Mouse (Mus musculus) liver, embryonic 14.5 days (tissue): ENCODE results near the gene Gpr137c. TPM values are rescaled to one million over a fixed set of nuclear protein-coding genes. Genes with fewer than 3 reads are reported as not detected.

ENCODE experiments used
- ATAC-seq: fragments of 200-750 bp; cut with Nextera tagmentation; 2 replicates; pipeline ENCODE4 v1.8.0; 2017; ENCODE audit warnings: moderate number of reproducible peaks, mild to moderate bottlenecking, moderate library complexity; ENCODE audit not compliant: insufficient read depth
- DNase-seq, 3 experiments: peaks; one replicate each; pipeline ENCODE4 v3.0.0-alpha.2; 2012 to 2013; ENCODE audit warnings: low read depth in 3 of 3, low spot score in 3 of 3
- H3K27ac ChIP-seq: fragments of 300-500 bp; sonication (generic); 2 replicates; pipeline ENCODE4 v1.5.1; 2014; ENCODE audit warnings: moderate library complexity, mild to moderate bottlenecking, control low read depth, inconsistent platforms
- H3K27me3 ChIP-seq: fragments of 300-500 bp; sonication (generic); 2 replicates; pipeline ENCODE4 v1.6.1; 2014; ENCODE audit warnings: mild to moderate bottlenecking, low read length, moderate library complexity; ENCODE audit not compliant: control insufficient read depth, insufficient read depth
- H3K36me3 ChIP-seq: fragments of 300-500 bp; sonication (generic); replicated peaks from 2 replicates; pipeline ENCODE4 v1.6.1; 2014; ENCODE audit warnings: low read depth; ENCODE audit not compliant: control insufficient read depth, insufficient read depth
- H3K4me1 ChIP-seq, 2 experiments: fragments of 200-500 bp in 1 of 2; fragments of 300-500 bp in 1 of 2; sonication (generic) in 1 of 2; replicated peaks; 2 replicates each; pipeline ENCODE4 v1.6.1; 2012 to 2014; ENCODE audit warnings: antibody characterized with exemption in 1 of 2, inconsistent platforms in 1 of 2, low read length in 1 of 2; ENCODE audit not compliant: control insufficient read depth in 2 of 2, insufficient read depth in 2 of 2
- H3K4me2 ChIP-seq: fragments of 300-500 bp; sonication (generic); 2 replicates; pipeline ENCODE4 v1.6.1; 2014; ENCODE audit warnings: low read depth, mild to moderate bottlenecking, control low read depth, moderate library complexity
- H3K4me3 ChIP-seq, 2 experiments: fragments of 200-500 bp in 1 of 2; fragments of 300-500 bp in 1 of 2; sonication (generic) in 1 of 2; 2 replicates each; pipeline ENCODE4 v1.5.1; 2012 to 2014; ENCODE audit warnings: low read depth in 2 of 2, low read length in 2 of 2, mild to moderate bottlenecking in 2 of 2, control low read depth in 1 of 2, inconsistent platforms in 1 of 2, moderate library complexity in 1 of 2; ENCODE audit not compliant: insufficient read depth in 1 of 2
- H3K9ac ChIP-seq: fragments of 300-500 bp; sonication (generic); replicated peaks from 2 replicates; pipeline ENCODE4 v1.6.1; 2014; ENCODE audit warnings: mild to moderate bottlenecking, control low read depth, moderate library complexity
- H3K9me3 ChIP-seq: fragments of 300-500 bp; sonication (generic); 2 replicates; pipeline ENCODE4 v1.6.1; 2016; ENCODE audit warnings: low read length, mixed read lengths; ENCODE audit not compliant: control insufficient read depth
- CTCF ChIP-seq: IDR thresholded peaks from 2 replicates; pipeline ENCODE4 v1.5.1; 2016; ENCODE audit warnings: antibody characterized with exemption, low read depth, control low read depth
- EP300 ChIP-seq: IDR thresholded peaks from 2 replicates; pipeline ENCODE4 v1.6.1; 2016; ENCODE audit warnings: antibody characterized with exemption, low read depth
- WGBS: fragments of 180-500 bp; shearing (Covaris S2); extraction: QIAGEN DNeasy Blood & Tissue Kit; methylation state at CpG from one replicate; pipeline ENCODE4 v1.1.7; 2014; ENCODE audit not compliant: insufficient replicate concordance; 5-methylcytosine and 5-hydroxymethylcytosine counted together
- polyA plus RNA-seq, 2 experiments: library from polyadenylated mRNA; depleted of rRNA in 1 of 2; stranded (reverse) in 1 of 2; unstranded in 1 of 2; fragments of >200 nt; fragmentation: Nextera tagmentation in 1 of 2; extraction: Ambion mirVana in 1 of 2; gene quantifications; 2 replicates each; pipeline versions ENCODE4 v1.2.1 to v1.2.3; 2012 to 2014

The Gpr137c gene
- polyA plus RNA-seq, 2 experiments: 0.25 to 0.37 TPM

DNA sequence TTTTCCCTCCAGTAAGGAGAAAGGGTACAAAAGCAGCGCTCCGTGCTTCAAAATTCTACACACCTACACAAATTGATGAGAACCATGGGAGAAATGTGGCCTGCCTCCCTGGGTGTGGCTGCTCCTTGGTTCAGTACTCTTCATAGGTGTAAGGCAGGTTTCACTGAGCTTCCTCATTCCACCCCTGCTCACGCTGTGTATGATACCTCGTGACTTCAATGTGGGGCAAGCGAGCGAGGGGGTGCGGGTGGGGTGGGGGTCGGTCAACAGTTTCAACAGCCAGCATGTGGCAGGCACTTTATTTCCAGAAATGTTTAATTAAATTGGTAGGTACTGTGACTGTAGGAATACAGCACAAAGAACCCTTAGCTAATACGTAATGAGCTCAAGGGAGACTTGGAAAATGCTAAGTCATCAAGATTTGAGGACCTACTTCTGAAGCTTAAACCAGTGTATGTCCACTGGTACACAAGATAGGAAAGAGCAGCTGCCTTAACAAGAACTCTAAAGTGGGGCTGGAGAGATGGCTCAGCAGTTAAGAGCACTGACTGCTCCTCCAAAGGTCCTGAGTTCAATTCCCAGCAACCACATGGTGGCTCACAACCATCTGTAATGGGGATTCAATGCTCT lies 2.7 kb upstream of the Gpr137c start:
- peaks cover 3 to 5% of the 10 kb centered on the region in 2 experiments; a peak in 3 of 4 replicates for H3K4me1 ChIP-seq
- no peak overlapping the region for H3K4me3 ChIP-seq
- peaks cover 19% of the 10 kb centered on the region for H3K27me3 ChIP-seq
- DNase-seq: no peak
- no peak overlapping the region for H3K27ac ChIP-seq
- H3K9ac ChIP-seq: no peak overlapping the region
- no peaks in the 10 kb centered on the region for H3K36me3 ChIP-seq
- TF ChIP-seq CTCF (no peak), EP300 (no peak)
- no peak for ATAC-seq
- no peaks in the 10 kb centered on the region for H3K9me3 ChIP-seq
- 86% methylated on average over 9 of the region's 9 CpGs for WGBS
- no peak overlapping the region for H3K4me2 ChIP-seq

- peaks cover 21% of the 10 kb centered on the region for H3K27me3 ChIP-seq
- no peak overlapping the region for H3K4me2 ChIP-seq
- DNase-seq (no peak), ATAC-seq (no peak)
- H3K4me1 ChIP-seq: peaks cover 3 to 5% of the 10 kb centered on the region in 2 experiments; a peak in 3 of 4 replicates
- no peak overlapping the region for H3K27ac ChIP-seq
- H3K9me3 ChIP-seq: no peaks in the 10 kb centered on the region
- WGBS: 61% methylated on average over 4 of the region's 4 CpGs
- no peak overlapping the region for H3K9ac ChIP-seq
- H3K36me3 ChIP-seq: no peaks in the 10 kb centered on the region
- H3K4me3 ChIP-seq: no peak overlapping the region
- TF ChIP-seq EP300 (no peak), CTCF (no peak)
These were observed 1.8 kb upstream of the Gpr137c start for GRCm38 (mm10) chr14:45217693-45218092.

DNA sequence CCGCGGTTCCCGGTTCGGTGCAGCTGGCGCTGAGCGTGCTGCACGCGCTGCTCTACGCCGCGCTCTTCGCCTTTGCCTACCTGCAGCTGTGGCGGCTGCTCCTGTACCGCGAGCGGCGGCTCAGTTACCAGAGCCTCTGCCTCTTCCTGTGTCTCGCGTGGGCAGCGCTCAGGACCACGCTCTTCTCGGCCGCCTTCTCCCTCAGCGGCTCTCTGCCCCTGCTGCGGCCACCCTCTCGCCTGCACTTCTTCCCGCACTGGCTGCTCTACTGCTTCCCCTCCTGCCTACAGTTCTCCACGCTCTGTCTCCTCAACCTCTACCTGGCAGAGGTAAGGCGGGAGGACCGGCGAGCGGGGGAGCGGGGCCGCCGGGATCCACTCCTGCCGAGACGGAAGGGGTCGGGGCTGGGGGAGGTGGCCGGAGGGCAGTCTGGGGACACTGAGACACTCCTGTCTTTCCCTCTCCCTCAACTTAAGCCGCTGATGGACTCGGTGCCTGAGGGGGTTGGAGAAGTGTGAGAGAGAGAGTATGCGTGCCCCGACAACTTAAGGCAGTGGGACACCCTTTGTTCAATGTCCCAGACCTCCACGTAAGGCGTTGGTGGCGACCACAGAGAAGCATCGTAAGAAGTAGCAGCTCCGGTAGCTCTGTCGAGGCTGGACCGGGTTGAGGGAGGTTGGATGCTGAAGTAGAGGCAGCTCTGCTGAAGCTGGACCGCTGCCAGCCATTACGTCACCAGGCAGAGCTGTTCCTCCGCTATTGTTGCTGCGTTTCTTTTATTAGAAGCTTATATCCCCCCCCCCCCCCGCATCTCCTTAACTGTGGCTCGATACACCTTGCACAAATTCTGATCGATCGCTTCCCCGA lies 806 bp downstream of the Gpr137c start, which contains the start of gene Txndc16:
Gene Txndc16 (minus strand): TSS at position 239 of the 867 bp plus-strand sequence.
- Histone ChIP-seq H3K27ac (no peak within 1 kb of the TSS), H3K4me2 (peak within 1 kb of the TSS; percentile 89), H3K4me1 (peaks cover 3 to 5% of the 10 kb centered on the region in 2 experiments; a peak in 3 of 4 replicates), H3K27me3 (peaks cover 21% of the 10 kb centered on the region), H3K9ac (peak within 1 kb of the TSS; percentile 37), H3K4me3 (peak within 1 kb of the TSS; percentile 64 to 65), H3K9me3 (no peaks in the 10 kb centered on the region), H3K36me3 (no peaks in the 10 kb centered on the region)
- TF ChIP-seq EP300 (no peak), CTCF (no peak)
- WGBS: under 1% methylated on average over 59 of the region's 59 CpGs
- DNase-seq: peak; percentile 9 to 29 (median 20)
- ATAC-seq: peak; percentile 22; the same call in 1 of the 2 replicates

GRCm38 (mm10) chr14:45220957-45221630 lies 1.6 kb downstream of the Gpr137c start:
- Histone ChIP-seq H3K4me2 (peak overlapping the region; percentile 89), H3K36me3 (no peaks in the 10 kb centered on the region), H3K9ac (no peak overlapping the region), H3K9me3 (no peaks in the 10 kb centered on the region), H3K27me3 (peaks cover 21% of the 10 kb centered on the region), H3K27ac (no peak overlapping the region), H3K4me3 (peak overlapping the region; percentile 61 to 65), H3K4me1 (peaks cover 3 to 5% of the 10 kb centered on the region in 2 experiments; a peak in 3 of 4 replicates)
- DNase-seq (no peak), ATAC-seq (no peak)
- 12% methylated on average over 11 of the region's 11 CpGs for WGBS
- TF ChIP-seq CTCF (no peak), EP300 (no peak)

DNA sequence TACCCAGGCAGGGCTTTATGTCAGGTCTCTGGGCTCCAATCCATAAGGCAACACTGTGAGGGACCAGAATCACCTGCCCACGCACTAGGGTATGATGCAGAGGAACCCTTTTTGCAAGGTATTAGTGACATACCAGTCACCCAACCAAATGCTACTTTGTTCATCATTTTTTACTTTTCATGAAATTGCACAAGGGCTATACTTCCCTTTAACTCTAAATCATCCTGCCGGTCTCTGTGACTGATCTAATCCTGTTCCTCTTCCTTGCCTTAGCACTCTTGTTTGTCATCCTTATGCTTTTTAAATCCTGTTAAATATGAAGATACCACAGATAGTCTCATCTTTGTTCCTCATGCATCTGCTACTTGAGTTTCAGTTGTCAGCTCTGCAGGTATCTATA lies 19.5 kb downstream of the Gpr137c start:
- no peak for ATAC-seq
- no peak overlapping the region for H3K4me2 ChIP-seq
- no peaks in the 10 kb centered on the region for H3K4me1 ChIP-seq
- no peak for DNase-seq
- no peak for TF ChIP-seq CTCF
- no peak for TF ChIP-seq EP300
- no peaks in the 10 kb centered on the region for H3K36me3 ChIP-seq
- H3K27ac ChIP-seq: no peak overlapping the region
- no peak overlapping the region for H3K4me3 ChIP-seq
- H3K9ac ChIP-seq: no peak overlapping the region
- H3K27me3 ChIP-seq: no peaks in the 10 kb centered on the region
- H3K9me3 ChIP-seq: no peaks in the 10 kb centered on the region
- WGBS: 30% methylated on average over 2 of the region's 2 CpGs
